Comparison of ENCODE assay signal across 28 mouse cellular contexts in the genomic region with DNA sequence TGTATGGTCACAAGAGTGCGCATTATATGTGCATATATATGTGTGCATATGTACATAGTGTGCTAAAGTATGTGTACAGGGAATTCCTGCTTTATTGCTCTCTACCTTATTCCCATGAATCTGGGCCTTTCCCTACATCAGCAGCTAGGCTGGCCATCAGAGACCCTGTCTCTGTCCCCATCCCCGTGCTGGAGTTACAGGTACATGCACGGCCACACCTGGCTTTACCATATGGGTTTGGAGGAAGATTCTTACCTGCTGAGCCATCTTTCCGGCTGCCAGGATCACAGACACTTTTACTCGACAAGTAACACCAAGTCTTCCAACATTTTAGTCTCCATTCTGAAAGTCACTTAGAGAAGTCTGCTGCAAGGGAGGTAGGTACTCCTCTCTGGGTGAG.
"Had no signal": no experiment of that assay in that cellular context is flagged by ENCODE, and none has a peak within 500 bp of the region (broad histone marks: within the 10 kb centered on the region; RNA-seq: fewer than 3 reads in every experiment).

No protein-coding gene starts in this region.

- H3K27ac ChIP-seq: heart, embryonic 13.5 days; heart, embryonic 15.5 days; hindbrain, embryonic 10.5 days; hindbrain, embryonic 12.5 days; hindbrain, embryonic 13.5 days; hindbrain, embryonic 14.5 days; hindbrain, embryonic 15.5 days; hindbrain, postnatal 0 days; intestine, embryonic 15.5 days; kidney, embryonic 15.5 days; kidney, postnatal 0 days; layer of hippocampus, adult 2 months; left cerebral cortex, adult 2 months had no signal

- H3K36me3 ChIP-seq: heart, embryonic 12.5 days; heart, embryonic 13.5 days; heart, embryonic 15.5 days; hindbrain, embryonic 10.5 days; hindbrain, embryonic 12.5 days; hindbrain, embryonic 13.5 days; hindbrain, embryonic 15.5 days; intestine, embryonic 15.5 days; kidney, embryonic 15.5 days had no signal

- H3K4me1 ChIP-seq: heart, embryonic 12.5 days; heart, embryonic 15.5 days; hindbrain, embryonic 10.5 days; hindbrain, embryonic 12.5 days; hindbrain, embryonic 15.5 days; intestine, embryonic 15.5 days; kidney, embryonic 15.5 days had no signal

- H3K9me3 ChIP-seq: heart, embryonic 12.5 days; heart, embryonic 13.5 days; heart, embryonic 15.5 days; hindbrain, embryonic 10.5 days; hindbrain, embryonic 12.5 days; hindbrain, embryonic 13.5 days; hindbrain, embryonic 15.5 days; intestine, embryonic 15.5 days; kidney, embryonic 15.5 days had no signal

- H3K4me3 ChIP-seq: heart, embryonic 12.5 days; heart, embryonic 13.5 days; heart, embryonic 15.5 days; hindbrain, embryonic 10.5 days; hindbrain, embryonic 12.5 days; hindbrain, embryonic 13.5 days; hindbrain, embryonic 15.5 days; intestine, embryonic 15.5 days; kidney, embryonic 15.5 days; layer of hippocampus, adult 2 months; left cerebral cortex, adult 2 months had no signal

- DNase-seq: heart, postnatal 10 days; heart, postnatal 14 days; kidney, adult 11 months; kidney, adult 18-20 months; kidney, adult 2 months; kidney, adult 8-10 months; kidney, adult 9 months; kidney, postnatal 10 days; kidney, postnatal 14 days; kidney, postnatal 25 days; kidney, postnatal 36 days; kidney, postnatal 4 days; layer of hippocampus, adult 9-11 months; layer of hippocampus, postnatal 36 days had no signal

- H3K27me3 ChIP-seq: heart, embryonic 12.5 days; heart, embryonic 13.5 days; heart, embryonic 15.5 days; hindbrain, embryonic 12.5 days; hindbrain, embryonic 13.5 days; hindbrain, embryonic 15.5 days; intestine, embryonic 15.5 days; kidney, embryonic 15.5 days had no signal
